Mouse (Mus musculus): ENCODE data around the gene Rapgef1. TPM values are rescaled to one million over a fixed set of nuclear protein-coding genes. Genes with fewer than 3 reads are reported as not detected.

Rapgef1 gene
- polyA plus RNA-seq, 1 experiment from 2014 or later = 11.6 TPM

- peak overlapping the region; percentile 68 for H3K27ac ChIP-seq
- 0 out of 2 replicates have a peak overlapping the region, but pooled peaks have one; percentile 15 for H3K9ac ChIP-seq
- no peaks in the 10 kb centered on the region for H3K9me3 ChIP-seq (replicated peaks)
- peak; percentile 53; the same call in 1 of the 2 replicates for ATAC-seq (replicated peaks; ENCODE audit: insufficient number of reproducible peaks, insufficient read depth, low FRiP score, low read depth)
- no peaks in the 10 kb centered on the region for H3K36me3 ChIP-seq
- H3K4me2 ChIP-seq = peak overlapping the region; percentile 19; the same call in 1 of the 2 replicates
- no peak overlapping the region for H3K4me3 ChIP-seq
- no peaks in the 10 kb centered on the region for H3K27me3 ChIP-seq
- 11% methylated on average over 6 of the region's 6 CpGs for WGBS
- peaks cover 68% of the 10 kb centered on the region for H3K4me1 ChIP-seq (replicated peaks)
These were observed 13.6 kb downstream of the Rapgef1 start for GRCm38 (mm10) chr2:29633101-29633554.

GRCm38 (mm10) chr2:29633782-29634181 lies 14.3 kb downstream of the Rapgef1 start:
- H3K4me3 ChIP-seq = no peak overlapping the region
- H3K36me3 ChIP-seq = no peaks in the 10 kb centered on the region
- H3K27ac ChIP-seq = peak overlapping the region; percentile 68
- 74% methylated on average over 3 of the region's 3 CpGs for WGBS
- H3K9ac ChIP-seq = no peak overlapping the region
- H3K27me3 ChIP-seq = no peaks in the 10 kb centered on the region
- H3K9me3 ChIP-seq (replicated peaks) = no peaks in the 10 kb centered on the region
- no peak for ATAC-seq (replicated peaks; ENCODE audit: insufficient number of reproducible peaks, insufficient read depth, low FRiP score, low read depth)
- peaks cover 61% of the 10 kb centered on the region for H3K4me1 ChIP-seq (replicated peaks)
- no peak overlapping the region for H3K4me2 ChIP-seq

GRCm38 (mm10) chr2:29634541-29634940 lies 15.0 kb downstream of the Rapgef1 start:
- WGBS = 51% methylated on average over 5 of the region's 5 CpGs
- Histone ChIP-seq H3K4me2 (no peak overlapping the region), H3K4me3 (no peak overlapping the region), H3K4me1 (replicated peaks) (peaks cover 59% of the 10 kb centered on the region), H3K27me3 (no peaks in the 10 kb centered on the region), H3K9ac (no peak overlapping the region), H3K9me3 (replicated peaks) (no peaks in the 10 kb centered on the region), H3K36me3 (no peaks in the 10 kb centered on the region), H3K27ac (0 out of 2 replicates have a peak overlapping the region, but pooled peaks have one; percentile 15)
- ATAC-seq (replicated peaks; ENCODE audit: insufficient number of reproducible peaks, insufficient read depth, low FRiP score, low read depth) = no peak

GRCm38 (mm10) chr2:29635966-29636507 lies 16.5 kb downstream of the Rapgef1 start:
- no peak overlapping the region for H3K27ac ChIP-seq
- H3K4me1 ChIP-seq (replicated peaks) = peaks cover 60% of the 10 kb centered on the region
- WGBS = 86% methylated on average over 5 of the region's 5 CpGs
- H3K4me3 ChIP-seq = no peak overlapping the region
- no peaks in the 10 kb centered on the region for H3K36me3 ChIP-seq
- H3K9me3 ChIP-seq (replicated peaks) = no peaks in the 10 kb centered on the region
- no peaks in the 10 kb centered on the region for H3K27me3 ChIP-seq
- H3K4me2 ChIP-seq = no peak overlapping the region
- no peak for ATAC-seq (replicated peaks; ENCODE audit: insufficient number of reproducible peaks, insufficient read depth, low FRiP score, low read depth)
- no peak overlapping the region for H3K9ac ChIP-seq

DNA sequence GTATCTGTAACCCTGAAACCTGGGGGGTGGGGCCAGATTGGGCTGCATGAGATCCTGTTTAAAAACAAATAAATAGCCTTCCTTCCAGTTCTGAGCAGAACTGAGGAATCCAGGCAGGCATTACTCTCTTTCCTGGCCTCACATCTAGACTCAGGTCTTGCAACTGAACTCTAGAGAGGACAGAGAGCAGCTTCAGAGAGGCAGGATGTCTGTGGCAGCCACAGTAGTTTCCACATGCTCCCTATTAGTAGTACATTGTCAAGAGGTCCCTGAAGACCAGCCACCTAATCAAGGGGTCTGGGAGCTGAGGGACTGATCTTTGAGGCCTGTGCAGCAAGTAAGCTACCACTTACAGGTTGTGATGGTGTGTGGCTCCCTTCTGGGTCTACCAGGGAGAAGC lies 18.0 kb downstream of the Rapgef1 start:
- no peak overlapping the region for H3K4me2 ChIP-seq
- no peaks in the 10 kb centered on the region for H3K9me3 ChIP-seq (replicated peaks)
- no peaks in the 10 kb centered on the region for H3K36me3 ChIP-seq
- peaks cover 55% of the 10 kb centered on the region for H3K4me1 ChIP-seq (replicated peaks)
- ATAC-seq (replicated peaks; ENCODE audit: insufficient number of reproducible peaks, insufficient read depth, low FRiP score, low read depth) = no peak
- no peaks in the 10 kb centered on the region for H3K27me3 ChIP-seq
- H3K4me3 ChIP-seq = no peak overlapping the region
- H3K9ac ChIP-seq = no peak overlapping the region
- H3K27ac ChIP-seq = 0 out of 2 replicates have a peak overlapping the region, but pooled peaks have one; percentile 33

GRCm38 (mm10) chr2:29639377-29639776 lies 19.9 kb downstream of the Rapgef1 start:
- Histone ChIP-seq H3K4me3 (no peak overlapping the region), H3K36me3 (no peaks in the 10 kb centered on the region), H3K9me3 (replicated peaks) (no peaks in the 10 kb centered on the region), H3K9ac (no peak overlapping the region), H3K4me1 (replicated peaks) (peaks cover 40% of the 10 kb centered on the region), H3K27me3 (no peaks in the 10 kb centered on the region), H3K4me2 (no peak overlapping the region), H3K27ac (peak overlapping the region; percentile 64)
- ATAC-seq (replicated peaks; ENCODE audit: insufficient number of reproducible peaks, insufficient read depth, low FRiP score, low read depth) = peak; percentile 71
- 81% methylated on average over 1 of the region's 1 CpGs for WGBS

DNA sequence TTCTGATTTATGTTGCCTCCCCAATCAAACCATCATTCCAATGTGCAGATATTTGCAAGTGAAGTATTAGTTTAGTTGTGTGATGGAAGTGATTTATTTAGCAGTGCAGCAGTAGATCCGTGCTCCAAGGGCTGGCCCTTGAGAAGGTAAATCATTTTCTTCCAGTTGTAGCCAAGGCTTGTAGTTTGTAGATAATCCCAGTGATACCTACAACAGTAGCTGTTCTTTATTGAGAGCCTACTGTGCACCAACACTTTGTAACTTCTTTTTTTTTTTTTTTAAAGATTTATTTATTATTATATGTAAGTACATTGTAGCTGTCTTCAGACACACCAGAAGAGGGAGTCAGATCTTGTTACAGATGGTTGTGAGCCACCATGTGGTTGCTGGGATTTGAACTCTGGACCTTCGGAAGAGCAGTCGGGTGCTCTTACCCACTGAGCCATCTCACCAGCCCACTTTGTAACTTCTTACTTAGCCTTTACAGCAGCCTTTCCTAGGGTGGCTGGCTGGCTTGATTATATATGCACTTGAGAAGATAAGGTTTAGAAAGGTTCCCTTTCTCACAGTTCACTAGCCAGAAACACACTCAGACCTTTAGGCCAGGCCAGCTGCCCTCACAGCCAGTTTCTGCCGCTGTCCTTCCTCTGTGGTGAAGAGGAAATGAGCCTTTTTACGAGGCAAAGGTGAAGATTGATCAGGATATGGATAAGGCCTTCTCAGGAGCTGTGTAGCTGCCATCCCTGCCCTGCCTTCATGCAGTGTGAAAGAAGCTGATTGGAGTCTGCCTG lies 20.6 kb downstream of the Rapgef1 start:
- no peak overlapping the region for H3K4me3 ChIP-seq
- 64% methylated on average over 5 of the region's 5 CpGs for whole genome bisulfite sequencing
- no peaks in the 10 kb centered on the region for H3K36me3 ChIP-seq
- ATAC-seq (replicated peaks; ENCODE audit: insufficient number of reproducible peaks, insufficient read depth, low FRiP score, low read depth) = no peak
- no peaks in the 10 kb centered on the region for H3K27me3 ChIP-seq
- peaks cover 37% of the 10 kb centered on the region for H3K4me1 ChIP-seq (replicated peaks)
- no peak overlapping the region for H3K9ac ChIP-seq
- peak overlapping the region; percentile 64 for H3K27ac ChIP-seq
- H3K9me3 ChIP-seq (replicated peaks) = no peaks in the 10 kb centered on the region
- H3K4me2 ChIP-seq = no peak overlapping the region

DNA sequence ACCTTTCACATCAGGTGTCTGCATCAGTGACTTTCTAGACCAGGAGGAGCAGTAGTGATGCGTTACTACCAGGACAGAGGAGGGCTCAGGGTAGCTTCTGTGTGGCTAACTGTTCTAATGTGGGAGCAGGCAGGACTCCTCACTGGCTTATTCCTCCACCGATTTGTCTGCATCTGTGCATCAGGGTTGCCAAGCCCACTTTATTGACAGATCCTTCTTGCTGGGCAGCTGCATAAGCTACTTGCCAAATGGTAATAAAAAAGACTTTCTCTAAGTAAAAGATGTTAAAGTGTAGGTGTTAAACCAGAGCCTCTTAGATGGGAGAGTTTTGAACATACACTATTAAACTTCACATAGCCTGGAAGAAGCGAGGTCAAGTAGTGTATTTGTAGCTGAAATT lies 22.2 kb downstream of the Rapgef1 start:
- no peaks in the 10 kb centered on the region for H3K27me3 ChIP-seq
- H3K9me3 ChIP-seq (replicated peaks) = no peaks in the 10 kb centered on the region
- no peak overlapping the region for H3K4me3 ChIP-seq
- no peak for ATAC-seq (replicated peaks; ENCODE audit: insufficient number of reproducible peaks, insufficient read depth, low FRiP score, low read depth)
- no peaks in the 10 kb centered on the region for H3K36me3 ChIP-seq
- H3K9ac ChIP-seq = no peak overlapping the region
- 91% methylated on average over 3 of the region's 3 CpGs for WGBS
- H3K27ac ChIP-seq = no peak overlapping the region
- peaks cover 43% of the 10 kb centered on the region for H3K4me1 ChIP-seq (replicated peaks)
- no peak overlapping the region for H3K4me2 ChIP-seq

GRCm38 (mm10) chr2:29643418-29643817 lies 23.9 kb downstream of the Rapgef1 start:
- ATAC-seq (replicated peaks; ENCODE audit: insufficient number of reproducible peaks, insufficient read depth, low FRiP score, low read depth) = peak; percentile 67
- peak overlapping the region; percentile 22 for H3K4me3 ChIP-seq
- 0 out of 2 replicates have a peak overlapping the region, but pooled peaks have one; percentile 12 for H3K9ac ChIP-seq
- peak overlapping the region; percentile 30 for H3K4me2 ChIP-seq
- peaks cover 45% of the 10 kb centered on the region for H3K4me1 ChIP-seq (replicated peaks)
- H3K27me3 ChIP-seq = no peaks in the 10 kb centered on the region
- no peaks in the 10 kb centered on the region for H3K9me3 ChIP-seq (replicated peaks)
- H3K27ac ChIP-seq = peak overlapping the region; percentile 59
- no peaks in the 10 kb centered on the region for H3K36me3 ChIP-seq
- WGBS = 71% methylated on average over 4 of the region's 4 CpGs

DNA sequence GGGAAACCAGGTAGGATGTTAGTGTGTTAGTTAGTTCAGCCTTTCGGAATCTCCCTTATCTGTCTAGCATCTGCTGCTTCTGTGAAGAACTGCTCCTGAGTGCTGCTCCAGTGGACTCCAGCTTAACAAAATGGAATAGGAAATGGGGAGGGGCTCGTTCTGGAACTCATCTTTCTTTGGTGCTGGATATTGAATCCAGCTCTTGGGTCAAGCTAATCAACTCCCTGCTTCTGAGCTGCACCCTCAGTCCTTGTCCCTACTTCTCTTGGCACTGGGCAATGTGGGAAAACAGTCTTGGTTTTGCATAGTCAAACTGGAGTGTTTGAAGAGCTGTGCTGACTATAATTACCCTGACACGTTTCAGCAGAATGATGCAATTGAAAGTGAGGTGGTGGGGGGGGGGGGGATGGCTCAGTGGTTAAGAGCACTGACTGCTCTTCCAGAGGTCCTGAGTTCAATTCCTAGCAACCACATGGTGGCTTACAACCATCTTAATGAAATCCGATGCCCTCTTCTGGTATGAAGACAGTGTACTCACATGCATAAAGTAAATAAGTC lies 25.6 kb downstream of the Rapgef1 start:
- 68% methylated on average over 4 of the region's 4 CpGs for WGBS
- ATAC-seq (replicated peaks; ENCODE audit: insufficient number of reproducible peaks, insufficient read depth, low FRiP score, low read depth) = no peak
- Histone ChIP-seq H3K9ac (no peak overlapping the region), H3K9me3 (replicated peaks) (no peaks in the 10 kb centered on the region), H3K4me1 (replicated peaks) (peaks cover 48% of the 10 kb centered on the region), H3K27ac (no peak overlapping the region), H3K4me2 (peak overlapping the region; percentile 30), H3K4me3 (peak overlapping the region; percentile 12; the same call in 1 of the 2 replicates), H3K27me3 (no peaks in the 10 kb centered on the region), H3K36me3 (no peaks in the 10 kb centered on the region)

GRCm38 (mm10) chr2:29646613-29647012 lies 27.1 kb downstream of the Rapgef1 start:
- Histone ChIP-seq H3K9ac (no peak overlapping the region), H3K36me3 (no peaks in the 10 kb centered on the region), H3K4me1 (replicated peaks) (peaks cover 45% of the 10 kb centered on the region), H3K9me3 (replicated peaks) (no peaks in the 10 kb centered on the region), H3K4me3 (no peak overlapping the region), H3K27ac (peak overlapping the region; percentile 39), H3K27me3 (no peaks in the 10 kb centered on the region), H3K4me2 (peak overlapping the region; percentile 19; the same call in 1 of the 2 replicates)
- WGBS = 44% methylated on average over 3 of the region's 3 CpGs
- peak; percentile 68 for ATAC-seq (replicated peaks; ENCODE audit: insufficient number of reproducible peaks, insufficient read depth, low FRiP score, low read depth)
